Mouse (Mus musculus) left cerebral cortex, postnatal 25 days (tissue): ENCODE results near the gene Dclk1. TPM values are rescaled to one million over a fixed set of nuclear protein-coding genes. Genes with fewer than 3 reads are reported as not detected.
A peak's percentile ranks its signal among the peaks of the same experiment; 100 is the strongest.

ENCODE experiments used
- DNase-seq, 2 experiments: peaks; one replicate each; pipeline ENCODE4 v3.0.0; 2022; ENCODE audit warnings: low spot score in 2 of 2, mixed read lengths in 1 of 2
- intact Hi-C: fragments of 180-260 bp; cut with DNase I; formaldehyde crosslinking; loops from one replicate; pipeline ENCODE4 v1.15.1; 2025
- total RNA-seq, 2 experiments: library from RNA; stranded (reverse); gene quantifications; 2 replicates each; pipeline ENCODE4 v1.2.3; 2021

The Dclk1 gene
- total RNA-seq, 2 experiments from 2014 or later: 1,039 to 1,049 TPM

- intact Hi-C loops: no loop called here
These were observed 346.1 kb downstream of the Dclk1 start for GRCm38 (mm10) chr3:55587972-55588946.

More at GRCm38 (mm10) chr3:55587972-55588946, 346.1 kb downstream of the Dclk1 start:
- DNase-seq: peak in 1 of 2 experiments; percentile 26

Other genes starting within 250 kb of the Dclk1 start
- 1 to 10 TPM; 1.7 to 2.0 TPM for gene Ccna1, start 186.9 kb upstream of the Dclk1 start, total RNA-seq
- gene Spg20, start 130.3 kb upstream of the Dclk1 start, total RNA-seq: 10 to 100 TPM; 25.2 to 31.6 TPM
- under 1 TPM in 1 of 2 experiments, not detected in 1; 0.23 TPM for gene Ccdc169, start 105.0 kb upstream of the Dclk1 start, total RNA-seq
- gene Sohlh2, start 60.3 kb upstream of the Dclk1 start, total RNA-seq: not detected
- gene Gm21954, start 229.8 kb downstream of the Dclk1 start, total RNA-seq: not detected